ENCODE assay signal across 10 mouse cellular contexts in the genomic region with DNA sequence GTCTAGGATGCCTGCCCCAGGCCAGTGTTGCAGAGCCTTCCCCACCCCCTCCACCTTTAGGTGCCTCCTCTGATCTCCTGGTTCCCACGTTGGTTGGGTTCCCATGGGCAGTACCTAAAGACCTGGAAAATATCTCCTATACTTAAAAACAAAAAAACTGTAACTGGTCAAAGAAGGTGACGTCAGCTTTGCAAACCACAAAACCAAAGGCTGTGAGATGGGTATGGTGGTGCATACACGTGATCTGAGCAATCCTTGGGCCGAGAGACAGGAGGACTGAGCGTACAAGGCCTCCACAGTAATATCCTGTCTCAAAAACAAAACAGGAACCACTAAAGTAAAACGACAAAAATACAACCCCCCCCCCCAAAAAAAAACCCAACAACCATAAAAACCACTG. TPM values are rescaled to one million over a fixed set of nuclear protein-coding genes. Genes with fewer than 3 reads are reported as not detected.
DNase-seq lines count a peak whose midpoint lies in the region; ATAC-seq and TF ChIP-seq lines count a peak whose summit lies in the region.
"Had no signal": no experiment of that assay in that cellular context is flagged by ENCODE, and none has a peak within 500 bp of the region (broad histone marks: within the 10 kb centered on the region; RNA-seq: fewer than 3 reads in every experiment).

No protein-coding gene starts in this region.

- no peak for TF ChIP-seq CTCF in embryonic fibroblast, embryonic 13.5 days (IDR thresholded peaks at IDR 0.05; ENCODE audit: borderline replicate concordance, insufficient read depth, low read length)
- TF ChIP-seq CTCF in thymus, adult 2 months (IDR thresholded peaks at IDR 0.05; ENCODE audit: borderline replicate concordance, control insufficient read depth, extremely low read depth, insufficient read depth, low read length, poor library complexity) = no peak

- intact Hi-C loops in heart, postnatal 25 days (cut with DNase I) = no loop called here
- intact Hi-C loops in left cerebral cortex, postnatal 25 days (cut with DNase I) = no loop called here

- no peak for DNase-seq in heart, postnatal 25 days (ENCODE audit: low spot score)
- no peak for DNase-seq in lung, postnatal 25 days (ENCODE audit: low spot score)
- peak; percentile 53 for DNase-seq in splenic B cell, adult 2 months (ENCODE audit: low read depth, low spot score)
- DNase-seq in thymus, adult 2 months = no peak
- no peak for DNase-seq in left cerebral cortex, postnatal 25 days (ENCODE audit: low spot score in 2 of 2)
- DNase-seq: left cerebral cortex, postnatal 4 days; midbrain, embryonic 14.5 days had no signal

- H3K4me1 ChIP-seq in heart, embryonic 13.5 days = peaks cover 48% of the 10 kb centered on the region
- peaks cover 33% of the 10 kb centered on the region for H3K4me1 ChIP-seq in lung, embryonic 16.5 days (replicated peaks; ENCODE audit: control insufficient read depth, insufficient read depth, low read length)
- peaks cover 4% of the 10 kb centered on the region; the same call in 1 of the 2 replicates for H3K4me1 ChIP-seq in embryonic fibroblast, embryonic 13.5 days (ENCODE audit: control insufficient read depth, insufficient read depth, low read length)
- H3K4me1 ChIP-seq in thymus, adult 2 months (replicated peaks; ENCODE audit: control insufficient read depth, insufficient read depth, low read length) = peaks cover 8% of the 10 kb centered on the region; the same call in 1 of the 2 replicates

- no peaks in the 10 kb centered on the region for H3K27me3 ChIP-seq in heart, embryonic 13.5 days (replicated peaks)
- H3K27me3 ChIP-seq in lung, embryonic 16.5 days (ENCODE audit: control insufficient read depth, insufficient read depth, low read depth, low read length) = no peaks in the 10 kb centered on the region
- H3K27me3 ChIP-seq in splenic B cell, adult 2 months (ENCODE audit: control insufficient read depth, insufficient read depth, low read length, poor library complexity, severe bottlenecking) = no peaks in the 10 kb centered on the region
- peaks cover 9% of the 10 kb centered on the region; the same call in 1 of the 2 replicates for H3K27me3 ChIP-seq in thymus, adult 2 months (ENCODE audit: control insufficient read depth, insufficient read depth, low read length)

- no peak overlapping the region for H3K4me3 ChIP-seq in heart, embryonic 13.5 days
- no peak overlapping the region; the same call in 1 of the 2 replicates for H3K4me3 ChIP-seq in lung, embryonic 16.5 days (ENCODE audit: low read length)
- H3K4me3 ChIP-seq in embryonic fibroblast, embryonic 13.5 days (ENCODE audit: insufficient read depth, low read length) = peak overlapping the region; percentile 97
- H3K4me3 ChIP-seq in thymus, adult 2 months (ENCODE audit: control insufficient read depth, insufficient read depth, low read length) = no peak overlapping the region

- H3K9me3 ChIP-seq in heart, embryonic 13.5 days = no peaks in the 10 kb centered on the region
- H3K9me3 ChIP-seq in lung, embryonic 16.5 days (ENCODE audit: control insufficient read depth, low read length) = no peaks in the 10 kb centered on the region

- H3K27ac ChIP-seq in heart, embryonic 13.5 days (replicated peaks) = no peak overlapping the region
- H3K27ac ChIP-seq in lung, embryonic 16.5 days (ENCODE audit: low read length) = no peak overlapping the region
- no peak overlapping the region for H3K27ac ChIP-seq in embryonic fibroblast, embryonic 13.5 days (ENCODE audit: insufficient read depth, low read length)
- H3K27ac ChIP-seq in thymus, adult 2 months (ENCODE audit: control insufficient read depth, insufficient read depth, low read length) = no peak overlapping the region

- TF ChIP-seq POLR2A in embryonic fibroblast, embryonic 13.5 days (IDR thresholded peaks at IDR 0.05; ENCODE audit: low read depth, low read length) = no peak
- no peak for TF ChIP-seq POLR2A in thymus, adult 2 months (IDR thresholded peaks at IDR 0.05; ENCODE audit: control insufficient read depth, extremely low read depth, insufficient read depth, low read length, poor library complexity)

- no peak for ATAC-seq in heart, embryonic 13.5 days (ENCODE audit: extremely low read depth, insufficient number of reproducible peaks, low FRiP score, low TSS enrichment)
- no peak for ATAC-seq in lung, embryonic 16.5 days (ENCODE audit: low read depth)

- H3K9ac ChIP-seq in heart, embryonic 13.5 days = no peak overlapping the region
- H3K9ac ChIP-seq in lung, embryonic 16.5 days (ENCODE audit: low read length) = peak overlapping the region; percentile 92

- 0 out of 2 replicates have a peak overlapping the region, but pooled peaks have one; percentile 90 for H3K4me2 ChIP-seq in heart, embryonic 13.5 days
- H3K4me2 ChIP-seq in lung, embryonic 16.5 days (ENCODE audit: low read depth, low read length) = peak overlapping the region; percentile 86

- 67% methylated on average over 6 of the region's 6 CpGs for WGBS in heart, embryonic 13.5 days
- WGBS in lung, embryonic 16.5 days = 67% methylated on average over 6 of the region's 6 CpGs
- WGBS in thymus, adult 2 months = 9% methylated on average over 6 of the region's 6 CpGs

- H3K36me3 ChIP-seq in heart, embryonic 13.5 days = peaks cover 16% of the 10 kb centered on the region
- H3K36me3 ChIP-seq in lung, embryonic 16.5 days (ENCODE audit: control insufficient read depth, insufficient read depth, low read length) = peaks cover 5% of the 10 kb centered on the region; the same call in 1 of the 2 replicates
- H3K36me3 ChIP-seq in splenic B cell, adult 2 months (ENCODE audit: control insufficient read depth, insufficient read depth, low read length, poor library complexity, severe bottlenecking) = no peaks in the 10 kb centered on the region
- no peaks in the 10 kb centered on the region for H3K36me3 ChIP-seq in thymus, adult 2 months (ENCODE audit: control insufficient read depth, insufficient read depth, low read length)

RNA-seq across cellular contexts. Expression of gene Rhod, which starts 1.3 kb away (rescaled TPM):
- polyA plus RNA-seq in heart, embryonic 13.5 days (2015; fragmentation: Nextera tagmentation; extraction: Ambion mirVana) = 25.0 and 25.1 TPM in 2 replicates
- 1 to 10 TPM; 4.6 to 6.4 TPM for total RNA-seq in heart, postnatal 25 days (2021)
- 32.5 and 34.9 TPM in 2 replicates for polyA plus RNA-seq in lung, embryonic 16.5 days (2015; fragmentation: Nextera tagmentation; extraction: Ambion mirVana)
- 24.1 and 29.2 TPM in 2 replicates for polyA plus RNA-seq in embryonic fibroblast, embryonic 13.5 days (2011; ENCODE audit: insufficient read length, low read depth, missing spikeins)
- polyA plus RNA-seq in thymus, adult 2 months (2012; rRNA removed) = 2.6 and 2.9 TPM in 2 replicates
- total RNA-seq in left cerebral cortex, postnatal 25 days (2021) = under 1 TPM; 0.57 to 0.64 TPM

RNA-seq across cellular contexts. Expression of gene Syt12, which starts 39.4 kb away (rescaled TPM):
- 0.94 and 1.1 TPM in 2 replicates for polyA plus RNA-seq in heart, embryonic 13.5 days (2015; fragmentation: Nextera tagmentation; extraction: Ambion mirVana)
- total RNA-seq in heart, postnatal 25 days (2021) = 1 to 10 TPM; 5.0 to 6.7 TPM
- polyA plus RNA-seq in lung, embryonic 16.5 days (2015; fragmentation: Nextera tagmentation; extraction: Ambion mirVana) = 1.2 and 1.6 TPM in 2 replicates
- polyA plus RNA-seq in embryonic fibroblast, embryonic 13.5 days (2011; ENCODE audit: insufficient read length, low read depth, missing spikeins) = 1.4 and 1.9 TPM in 2 replicates
- polyA plus RNA-seq in thymus, adult 2 months (2012; rRNA removed) = 1.6 and 2.0 TPM in 2 replicates
- 10 to 100 TPM; 38.2 to 43.4 TPM for total RNA-seq in left cerebral cortex, postnatal 25 days (2021)

RNA-seq across cellular contexts. Expression of gene Kdm2a, which starts 39.8 kb away (rescaled TPM):
- polyA plus RNA-seq in heart, embryonic 13.5 days (2015; fragmentation: Nextera tagmentation; extraction: Ambion mirVana) = 31.6 and 35.5 TPM in 2 replicates
- total RNA-seq in heart, postnatal 25 days (2021) = 10 to 100 TPM; 35.3 to 44.0 TPM
- polyA plus RNA-seq in lung, embryonic 16.5 days (2015; fragmentation: Nextera tagmentation; extraction: Ambion mirVana) = 35.1 and 42.9 TPM in 2 replicates
- polyA plus RNA-seq in embryonic fibroblast, embryonic 13.5 days (2011; ENCODE audit: insufficient read length, low read depth, missing spikeins) = 78.1 and 90.4 TPM in 2 replicates
- polyA plus RNA-seq in thymus, adult 2 months (2012; rRNA removed) = 194 and 210 TPM in 2 replicates
- 10 to 100 TPM; 71.5 to 75.1 TPM for total RNA-seq in left cerebral cortex, postnatal 25 days (2021)
